Mouse (Mus musculus) lung, postnatal 36 days (tissue): ENCODE data around the gene Rflna.
A peak's percentile ranks its signal among the peaks of the same experiment; 100 is the strongest.

Source experiments
- DNase-seq: peaks from one replicate; pipeline ENCODE4 v3.0.0; 2022; ENCODE audit warnings: mixed read lengths

Rflna gene

GRCm38 (mm10) chr5:125002969-125003872 is at the start of gene Rflna:
Gene Rflna, plus strand, starts transcription at chr5:125003221.
- DNase-seq, result peak; percentile 52

- no peak for DNase-seq
Measured at GRCm38 (mm10) chr5:124954404-124955305, 48.4 kb upstream of the Rflna start.

- no peak for DNase-seq
Measured at GRCm38 (mm10) chr5:124957491-124957890, 45.5 kb upstream of the Rflna start.

GRCm38 (mm10) chr5:124959099-124959498 is 43.9 kb upstream of the Rflna start:
- no peak for DNase-seq

- DNase-seq, result peak; percentile 87
Measured at GRCm38 (mm10) chr5:124960131-124960901, 42.7 kb upstream of the Rflna start.

- no peak for DNase-seq
Measured at GRCm38 (mm10) chr5:124961433-124961832, 41.6 kb upstream of the Rflna start.

- no peak for DNase-seq
Measured at GRCm38 (mm10) chr5:124962761-124963160, 40.3 kb upstream of the Rflna start.

- peak; percentile 67 for DNase-seq
Measured at GRCm38 (mm10) chr5:124963806-124964672, 39.0 kb upstream of the Rflna start.

GRCm38 (mm10) chr5:124966622-124967332 is 36.2 kb upstream of the Rflna start:
- no peak for DNase-seq

- DNase-seq, result peak; percentile 47
Measured at GRCm38 (mm10) chr5:124969790-124970189, 33.2 kb upstream of the Rflna start.

GRCm38 (mm10) chr5:124986222-124986621 is 16.8 kb upstream of the Rflna start:
- DNase-seq, result no peak

- DNase-seq, result no peak
Measured at GRCm38 (mm10) chr5:124986656-124987055, 16.4 kb upstream of the Rflna start.

GRCm38 (mm10) chr5:124989724-124990123 is 13.3 kb upstream of the Rflna start:
- DNase-seq, result peak; percentile 53

- no peak for DNase-seq
Measured at GRCm38 (mm10) chr5:124992323-124992722, 10.7 kb upstream of the Rflna start.

GRCm38 (mm10) chr5:124992891-124993290 is 10.1 kb upstream of the Rflna start:
- DNase-seq, result no peak

- peak; percentile 55 for DNase-seq
Measured at GRCm38 (mm10) chr5:124996816-124997215, 6.2 kb upstream of the Rflna start.

GRCm38 (mm10) chr5:124997913-124998312 is 5.1 kb upstream of the Rflna start:
- no peak for DNase-seq

- DNase-seq, result no peak
Measured at GRCm38 (mm10) chr5:125000756-125001250, 2.2 kb upstream of the Rflna start.

GRCm38 (mm10) chr5:125003873-125004255 is 843 bp downstream of the Rflna start:
- no peak for DNase-seq

GRCm38 (mm10) chr5:125005871-125006652 is 3.0 kb downstream of the Rflna start:
- no peak for DNase-seq
